Mouse (Mus musculus) hindbrain, embryonic 10.5 days (tissue): ENCODE results near the gene Slc16a10. TPM values are rescaled to one million over a fixed set of nuclear protein-coding genes. Genes with fewer than 3 reads are reported as not detected.

ENCODE experiments used
- DNase-seq: peaks from one replicate; pipeline ENCODE4 v3.0.0-alpha.2; 2017; ENCODE audit warnings: low spot score
- H3K27ac ChIP-seq: fragments of 300-500 bp; sonication (generic); 2 replicates; pipeline ENCODE4 v1.5.1; 2016; ENCODE audit warnings: mild to moderate bottlenecking, moderate library complexity
- H3K27me3 ChIP-seq: fragments of 300-500 bp; sonication (generic); 2 replicates; pipeline ENCODE4 v1.6.1; 2016; ENCODE audit warnings: mild to moderate bottlenecking; ENCODE audit not compliant: poor library complexity, insufficient read depth, severe bottlenecking
- H3K36me3 ChIP-seq: fragments of 300-500 bp; sonication (generic); 2 replicates; pipeline ENCODE4 v1.6.1; 2016; ENCODE audit warnings: mild to moderate bottlenecking, moderate library complexity
- H3K4me1 ChIP-seq: fragments of 300-500 bp; sonication (generic); replicated peaks from 2 replicates; pipeline ENCODE4 v1.6.1; 2016; ENCODE audit warnings: mild to moderate bottlenecking
- H3K4me3 ChIP-seq: fragments of 300-500 bp; sonication (generic); 2 replicates; pipeline ENCODE4 v1.5.1; 2016; ENCODE audit warnings: mild to moderate bottlenecking, moderate library complexity
- H3K9me3 ChIP-seq: fragments of 300-500 bp; sonication (generic); 2 replicates; pipeline ENCODE4 v1.6.1; 2016; ENCODE audit warnings: mild to moderate bottlenecking, moderate library complexity
- WGBS: fragments of 180-500 bp; shearing (Covaris S2); methylation state at CpG from one replicate; pipeline ENCODE4 v1.1.7; 2016; 5-methylcytosine and 5-hydroxymethylcytosine counted together
- polyA plus RNA-seq: library from polyadenylated mRNA; unstranded; fragments of >200 nt; fragmentation: Nextera tagmentation; extraction: Ambion mirVana; gene quantifications from 2 replicates; pipeline ENCODE4 v1.2.1, GENCODE M21; 2016

The Slc16a10 gene
- polyA plus RNA-seq, 1 experiment from 2014 or later = 10.3 TPM

DNA sequence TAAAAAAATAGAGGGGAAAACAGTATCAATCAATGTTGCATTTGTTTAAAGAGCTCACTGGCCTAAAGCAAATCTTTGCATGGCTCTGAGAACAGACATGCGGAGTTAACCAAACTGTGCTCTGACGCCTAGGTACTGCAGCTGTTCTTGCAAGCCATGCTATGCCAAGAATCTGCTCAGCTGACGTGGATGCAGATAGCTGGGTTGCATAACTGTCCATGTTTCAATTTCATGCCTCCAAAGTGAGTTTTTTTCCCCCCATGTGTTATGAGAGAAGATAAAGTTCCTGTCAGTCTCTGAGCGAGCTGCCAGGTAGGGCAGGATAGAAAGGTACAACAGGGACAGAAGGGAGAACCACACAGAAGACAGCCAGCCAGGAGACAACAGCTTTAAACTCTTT lies 72.8 kb downstream of the Slc16a10 start:
- Histone ChIP-seq H3K4me1 (peaks cover 33% of the 10 kb centered on the region), H3K4me3 (no peak overlapping the region), H3K27me3 (no peaks in the 10 kb centered on the region), H3K27ac (no peak overlapping the region), H3K9me3 (no peaks in the 10 kb centered on the region), H3K36me3 (no peaks in the 10 kb centered on the region)
- WGBS = 63% methylated on average over 4 of the region's 4 CpGs
- DNase-seq = no peak

DNA sequence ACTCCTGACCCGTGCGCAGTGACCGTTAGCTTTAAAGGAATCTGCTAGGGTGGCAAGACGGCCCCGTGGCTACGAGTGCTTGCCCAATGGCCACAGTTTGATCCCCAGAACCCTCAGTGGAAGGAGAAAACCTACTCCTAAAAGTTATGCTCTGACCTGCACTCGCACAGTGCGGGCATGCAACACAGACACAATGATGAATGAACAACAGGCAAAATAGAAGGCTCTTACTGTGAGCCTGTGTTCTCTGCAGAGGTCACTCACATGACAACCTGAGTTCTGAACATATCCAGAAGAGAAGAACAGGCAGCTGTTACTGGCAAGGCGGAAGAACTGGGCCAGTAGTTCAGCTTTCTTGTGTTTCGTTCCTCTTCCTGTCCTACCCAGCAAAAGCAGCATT lies 73.5 kb downstream of the Slc16a10 start:
- H3K9me3 ChIP-seq = no peaks in the 10 kb centered on the region
- no peak for DNase-seq
- WGBS = 76% methylated on average over 10 of the region's 10 CpGs
- peak overlapping the region; percentile 12; the same call in 1 of the 2 replicates for H3K27ac ChIP-seq
- H3K27me3 ChIP-seq = no peaks in the 10 kb centered on the region
- H3K36me3 ChIP-seq = no peaks in the 10 kb centered on the region
- no peak overlapping the region for H3K4me3 ChIP-seq
- peaks cover 33% of the 10 kb centered on the region for H3K4me1 ChIP-seq

DNA sequence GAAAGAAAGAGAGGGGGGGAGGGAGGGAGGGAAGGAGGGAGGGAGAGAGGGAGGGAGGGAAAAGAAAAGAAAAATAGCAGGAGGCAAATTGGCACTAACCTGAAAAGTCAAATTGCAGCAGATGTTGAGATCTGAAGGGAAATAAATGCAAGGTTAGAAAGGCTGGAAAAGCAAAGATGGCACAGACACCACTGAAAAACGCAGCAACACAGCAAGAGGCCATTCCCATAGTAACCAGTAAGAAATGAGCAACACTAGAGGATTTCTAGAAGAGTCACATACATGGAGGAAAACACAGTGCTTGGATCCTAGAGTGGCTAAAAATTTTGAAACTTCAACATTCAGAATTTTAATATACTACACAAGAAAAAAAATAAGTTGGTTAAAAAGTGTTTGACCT lies 74.5 kb downstream of the Slc16a10 start:
- H3K27ac ChIP-seq = no peak overlapping the region
- 35% methylated on average over 1 of the region's 1 CpGs for WGBS
- no peak overlapping the region for H3K4me3 ChIP-seq
- H3K27me3 ChIP-seq = no peaks in the 10 kb centered on the region
- no peak for DNase-seq
- no peaks in the 10 kb centered on the region for H3K9me3 ChIP-seq
- H3K4me1 ChIP-seq = peaks cover 37% of the 10 kb centered on the region
- no peaks in the 10 kb centered on the region for H3K36me3 ChIP-seq

DNA sequence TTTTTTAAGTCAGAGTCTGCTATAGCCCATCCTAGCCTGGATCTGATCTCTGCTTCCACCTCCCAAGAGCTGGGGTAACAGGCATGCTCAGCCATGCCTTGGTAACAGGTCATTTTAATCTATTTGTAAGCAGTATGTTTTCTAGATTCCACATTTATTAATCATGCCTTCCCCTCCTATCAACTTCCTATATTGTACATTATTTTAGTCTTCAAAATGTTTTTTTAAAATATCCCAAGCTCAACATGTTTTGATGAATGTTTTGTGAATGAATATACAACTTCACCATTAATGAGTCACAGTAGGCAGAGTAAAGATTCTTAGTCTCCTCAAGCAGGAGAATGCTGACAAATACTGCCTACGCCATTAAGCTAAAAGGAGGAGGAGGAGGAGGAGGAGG lies 75.0 kb downstream of the Slc16a10 start:
- H3K4me1 ChIP-seq = peaks cover 37% of the 10 kb centered on the region
- WGBS = 45% methylated on average over 1 of the region's 1 CpGs
- no peak overlapping the region for H3K27ac ChIP-seq

DNA sequence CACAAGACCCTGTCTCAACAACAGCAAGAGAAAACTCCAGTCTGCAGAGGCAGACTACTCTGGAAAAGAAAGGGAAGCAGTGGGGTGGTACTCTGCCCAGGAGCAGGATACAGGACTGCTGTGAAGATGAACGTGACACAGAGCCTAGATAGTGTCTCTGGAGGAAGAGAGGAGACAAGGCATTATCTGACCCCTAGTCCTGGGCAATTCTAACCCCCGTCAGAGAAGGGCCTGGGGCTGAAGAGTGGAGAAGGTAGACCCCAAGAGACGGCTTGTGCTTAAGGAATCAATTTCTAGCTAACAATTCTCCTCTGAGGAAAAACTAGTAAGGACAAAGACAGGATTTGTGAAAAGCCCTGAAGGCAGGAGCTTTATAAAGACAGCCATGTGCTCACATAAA lies 76.7 kb downstream of the Slc16a10 start:
- no peak for DNase-seq
- WGBS = 36% methylated on average over 3 of the region's 3 CpGs
- Histone ChIP-seq H3K27me3 (no peaks in the 10 kb centered on the region), H3K4me1 (peaks cover 30% of the 10 kb centered on the region), H3K27ac (peak overlapping the region; percentile 53; the same call in 1 of the 2 replicates), H3K9me3 (no peaks in the 10 kb centered on the region), H3K4me3 (no peak overlapping the region), H3K36me3 (no peaks in the 10 kb centered on the region)

More for the DNA sequence above, 75.0 kb downstream of the Slc16a10 start:
- Histone ChIP-seq H3K27me3 (no peaks in the 10 kb centered on the region), H3K9me3 (no peaks in the 10 kb centered on the region), H3K4me3 (no peak overlapping the region), H3K36me3 (no peaks in the 10 kb centered on the region)
- no peak for DNase-seq

DNA sequence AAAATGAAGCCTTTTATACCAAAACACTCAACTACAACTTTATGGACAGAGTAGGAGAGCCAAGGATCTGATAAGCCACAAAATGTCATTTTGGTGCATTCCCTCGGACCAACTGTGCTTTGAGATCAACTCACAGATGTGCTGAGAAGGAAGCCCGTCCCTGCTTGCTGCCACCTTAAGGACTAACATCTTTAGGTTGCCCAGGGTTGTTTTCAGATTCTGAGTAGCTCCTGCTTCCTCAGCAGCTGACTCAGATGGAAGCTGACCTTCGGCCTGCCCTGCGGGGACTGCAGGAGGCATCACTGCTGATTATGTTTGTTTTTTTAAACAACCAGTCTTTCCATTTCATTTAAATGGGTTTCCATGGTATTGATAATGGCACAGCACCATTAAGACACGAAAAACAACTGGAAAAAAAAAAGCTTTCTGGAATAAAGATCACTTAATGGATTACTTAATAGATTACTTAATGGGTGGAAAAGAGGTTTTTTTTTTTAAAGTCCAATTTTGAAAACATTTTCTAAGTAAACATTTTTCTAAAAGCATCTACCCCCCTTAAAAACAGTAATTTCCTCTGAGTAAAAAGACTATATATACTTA lies 78.7 kb downstream of the Slc16a10 start:
- Histone ChIP-seq H3K9me3 (no peaks in the 10 kb centered on the region), H3K4me3 (no peak overlapping the region), H3K27me3 (no peaks in the 10 kb centered on the region), H3K4me1 (peaks cover 19% of the 10 kb centered on the region), H3K27ac (no peak overlapping the region), H3K36me3 (no peaks in the 10 kb centered on the region)
- WGBS = 26% methylated on average over 5 of the region's 5 CpGs
- peak; percentile 19 for DNase-seq

DNA sequence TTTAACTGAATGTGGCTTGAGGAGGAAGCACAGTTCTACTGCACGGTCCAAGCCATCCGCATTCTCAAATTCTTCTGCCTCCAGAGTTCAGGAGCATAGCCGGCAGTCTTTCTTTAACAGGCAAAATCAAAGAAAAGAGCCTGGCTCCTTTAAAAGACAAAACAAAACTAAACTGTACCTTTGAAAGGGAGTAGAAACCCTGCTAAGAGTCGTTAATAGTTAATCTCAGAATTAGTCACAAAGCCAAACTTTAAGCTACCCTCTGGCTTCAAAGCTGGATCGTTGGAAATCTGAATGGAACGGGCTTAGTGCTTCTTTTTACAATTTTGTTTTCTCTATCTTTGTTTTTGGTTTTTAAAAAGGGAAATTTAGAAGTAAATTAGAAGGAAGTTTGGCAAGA lies 79.2 kb downstream of the Slc16a10 start:
- 48% methylated on average over 6 of the region's 6 CpGs for WGBS
- H3K4me3 ChIP-seq = no peak overlapping the region
- H3K36me3 ChIP-seq = no peaks in the 10 kb centered on the region
- DNase-seq = no peak
- no peaks in the 10 kb centered on the region for H3K27me3 ChIP-seq
- peaks cover 14% of the 10 kb centered on the region for H3K4me1 ChIP-seq
- no peak overlapping the region for H3K27ac ChIP-seq
- H3K9me3 ChIP-seq = no peaks in the 10 kb centered on the region

DNA sequence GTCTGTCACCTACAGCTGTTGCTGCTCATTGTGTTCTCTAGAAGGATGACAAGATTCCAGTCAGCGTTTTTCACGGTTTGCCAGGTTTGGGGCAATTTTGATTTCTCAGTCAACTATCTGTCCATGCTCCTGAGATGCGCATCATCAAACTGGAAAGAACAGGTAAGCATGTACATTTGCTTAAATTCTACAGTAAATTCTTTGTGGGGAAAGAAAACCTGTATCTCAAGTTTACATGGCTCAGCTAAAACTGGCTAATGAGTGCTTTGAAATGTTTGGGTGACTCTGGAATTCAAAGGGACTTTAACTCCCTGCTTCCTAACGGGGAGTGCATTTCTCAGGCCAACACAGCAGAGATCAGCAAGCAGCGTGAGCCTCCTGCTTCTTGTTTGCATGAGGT lies 80.1 kb downstream of the Slc16a10 start:
- no peak for DNase-seq
- Histone ChIP-seq H3K36me3 (no peaks in the 10 kb centered on the region), H3K27me3 (no peaks in the 10 kb centered on the region), H3K4me1 (peaks cover 9% of the 10 kb centered on the region), H3K27ac (no peak overlapping the region), H3K9me3 (no peaks in the 10 kb centered on the region), H3K4me3 (no peak overlapping the region)
- 82% methylated on average over 5 of the region's 5 CpGs for WGBS

DNA sequence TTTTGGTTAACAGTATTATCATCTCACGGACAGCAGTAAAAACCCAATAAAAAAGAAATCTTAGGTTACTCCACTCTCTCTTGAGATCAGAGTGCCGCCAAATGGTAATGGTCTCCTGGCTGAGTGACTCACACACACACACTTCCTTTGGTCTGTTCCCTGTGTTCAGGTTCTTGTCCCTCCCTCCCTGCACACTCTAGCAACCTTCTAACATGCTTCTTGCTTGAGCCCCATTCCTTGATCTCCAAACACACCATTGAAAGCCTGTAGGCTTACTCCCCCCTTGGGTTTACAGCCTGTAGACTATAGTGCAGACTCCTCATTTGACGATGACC lies 83.3 kb downstream of the Slc16a10 start:
- no peak for DNase-seq
- Histone ChIP-seq H3K36me3 (no peaks in the 10 kb centered on the region), H3K27me3 (no peaks in the 10 kb centered on the region), H3K4me1 (peaks cover 4% of the 10 kb centered on the region), H3K27ac (no peak overlapping the region), H3K9me3 (no peaks in the 10 kb centered on the region), H3K4me3 (no peak overlapping the region)
- WGBS = 89% methylated on average over 3 of the region's 3 CpGs

DNA sequence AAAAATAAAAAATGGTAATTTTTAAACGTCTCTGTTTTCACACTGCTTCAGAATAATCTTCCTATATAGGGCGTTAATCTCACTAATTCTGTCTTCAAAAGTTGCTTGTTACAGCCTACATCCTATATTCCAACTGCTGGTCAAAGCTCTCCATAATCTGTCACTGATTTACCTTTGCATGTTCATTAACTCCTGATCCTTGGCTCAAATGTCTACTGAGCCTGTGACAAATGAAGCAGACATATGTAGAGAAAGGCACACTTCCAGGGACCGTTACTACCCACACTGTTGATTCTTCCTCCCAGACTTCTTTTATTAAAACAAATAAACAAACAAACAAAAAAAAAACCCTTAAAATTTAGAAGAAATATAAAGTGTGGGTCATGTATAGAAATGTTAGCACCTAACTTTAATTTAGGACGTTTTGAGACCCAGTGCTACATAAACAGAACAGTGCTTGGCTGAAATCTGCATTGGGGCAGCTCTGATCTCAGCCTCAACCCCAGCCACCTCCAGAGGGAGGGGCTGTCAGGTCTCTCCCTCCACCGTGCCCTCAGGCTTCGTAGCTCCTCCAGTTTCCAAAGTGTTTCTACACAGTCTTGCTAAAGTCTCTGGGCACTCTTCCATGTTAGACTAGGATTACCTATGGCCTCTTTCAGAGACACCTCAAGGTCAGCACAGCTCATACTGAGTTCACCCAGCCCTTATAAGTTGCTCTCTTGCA lies 83.8 kb downstream of the Slc16a10 start:
- H3K36me3 ChIP-seq = no peaks in the 10 kb centered on the region
- DNase-seq = no peak
- no peak overlapping the region for H3K4me3 ChIP-seq
- no peaks in the 10 kb centered on the region for H3K27me3 ChIP-seq
- H3K9me3 ChIP-seq = no peaks in the 10 kb centered on the region
- no peak overlapping the region for H3K27ac ChIP-seq
- 62% methylated on average over 6 of the region's 6 CpGs for WGBS
- H3K4me1 ChIP-seq = peaks cover 1% of the 10 kb centered on the region

DNA sequence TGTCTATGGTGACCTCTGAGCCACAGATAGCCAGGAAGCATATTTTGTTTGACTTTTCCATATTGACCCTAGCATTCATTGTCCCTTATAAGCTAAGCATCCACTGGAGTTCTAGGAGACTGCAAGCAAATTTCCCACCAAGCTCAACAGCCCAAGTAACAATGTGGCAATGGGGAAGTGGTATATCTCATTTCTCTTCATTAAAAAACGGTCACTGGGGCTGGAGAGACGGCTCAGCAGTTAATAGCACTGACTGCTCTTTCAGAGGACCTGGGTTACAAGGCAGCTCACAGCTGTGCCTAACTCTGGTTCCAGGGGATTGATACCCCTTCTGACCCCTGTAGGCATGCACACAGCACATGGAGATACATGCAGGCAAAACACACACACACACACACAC lies 84.4 kb downstream of the Slc16a10 start:
- Histone ChIP-seq H3K9me3 (no peaks in the 10 kb centered on the region), H3K4me3 (no peak overlapping the region), H3K4me1 (no peaks in the 10 kb centered on the region), H3K27ac (no peak overlapping the region), H3K36me3 (no peaks in the 10 kb centered on the region), H3K27me3 (no peaks in the 10 kb centered on the region)
- no peak for DNase-seq
- 60% methylated on average over 2 of the region's 2 CpGs for WGBS

DNA sequence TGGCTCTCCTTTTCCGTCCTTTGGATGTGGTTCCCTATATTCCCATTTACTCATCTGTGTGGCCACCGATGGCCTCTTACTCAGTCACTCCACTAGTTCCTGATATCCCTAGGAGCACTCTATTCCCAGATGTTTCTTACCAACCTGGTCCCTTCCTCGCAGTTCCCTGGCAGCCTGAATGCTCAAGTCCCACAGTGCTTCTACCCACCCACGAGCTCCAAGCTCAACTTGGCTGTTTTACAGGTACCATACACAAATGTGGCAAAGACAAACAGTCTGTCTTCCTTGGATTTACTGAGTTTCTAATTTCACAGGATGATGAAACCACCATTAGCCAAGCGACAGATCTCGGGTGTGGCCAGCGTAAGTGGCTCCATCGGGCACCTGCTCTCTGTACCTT lies 87.6 kb downstream of the Slc16a10 start:
- Histone ChIP-seq H3K27ac (no peak overlapping the region), H3K9me3 (no peaks in the 10 kb centered on the region), H3K36me3 (no peaks in the 10 kb centered on the region), H3K27me3 (no peaks in the 10 kb centered on the region), H3K4me1 (no peaks in the 10 kb centered on the region), H3K4me3 (no peak overlapping the region)
- DNase-seq = no peak
- WGBS = 92% methylated on average over 8 of the region's 8 CpGs

DNA sequence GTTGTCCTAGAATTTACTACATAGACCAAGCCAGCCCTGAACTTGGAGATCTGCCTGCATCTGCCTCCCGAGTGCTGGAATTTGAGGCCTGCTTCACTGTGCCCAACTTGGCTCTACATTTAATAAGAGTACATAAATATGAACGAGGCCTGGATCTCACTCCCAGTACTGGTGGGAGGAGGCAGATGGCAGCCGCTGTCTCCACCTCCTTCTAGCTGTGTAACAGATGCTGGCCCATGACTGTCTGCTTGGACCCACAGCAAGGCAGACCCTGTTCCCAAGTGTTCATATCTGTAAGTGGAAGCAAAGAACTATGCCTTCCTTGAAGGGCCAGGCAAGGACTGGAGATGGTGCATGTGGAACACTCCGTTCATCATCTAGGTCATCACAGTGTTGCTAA lies 88.2 kb downstream of the Slc16a10 start:
- Histone ChIP-seq H3K9me3 (no peaks in the 10 kb centered on the region), H3K4me1 (no peaks in the 10 kb centered on the region), H3K4me3 (no peak overlapping the region), H3K36me3 (no peaks in the 10 kb centered on the region), H3K27ac (no peak overlapping the region), H3K27me3 (no peaks in the 10 kb centered on the region)
- DNase-seq = no peak
- WGBS = 91% methylated on average over 4 of the region's 4 CpGs
